Mouse (Mus musculus) CD4-positive, CD25-positive, alpha-beta regulatory T cell, adult 4 months (primary cell): ENCODE results near the gene 1700088E04Rik. TPM values are rescaled to one million over a fixed set of nuclear protein-coding genes. Genes with fewer than 3 reads are reported as not detected.

ENCODE experiments used
- ATAC-seq: one replicate; pipeline ENCODE4 v1.8.0; 2017
- polyA plus RNA-seq, 2 experiments: library from polyadenylated mRNA; unstranded; fragments of 100-300 nt; shearing (Covaris generic); gene quantifications; one replicate each; pipeline ENCODE4 v1.2.1; 2017

The 1700088E04Rik gene
- polyA plus RNA-seq, 2 experiments from 2014 or later: 4.1 to 10.1 TPM

- no peak for ATAC-seq
These were observed 42.8 kb downstream of the 1700088E04Rik start for GRCm38 (mm10) chr15:79098220-79098619.

- no peak for ATAC-seq
These were observed 43.4 kb downstream of the 1700088E04Rik start for GRCm38 (mm10) chr15:79097611-79098025.

GRCm38 (mm10) chr15:79097135-79097534 is 43.9 kb downstream of the 1700088E04Rik start:
- no peak for ATAC-seq

- no peak for ATAC-seq
These were observed 44.5 kb downstream of the 1700088E04Rik start for GRCm38 (mm10) chr15:79096556-79096955.

- ATAC-seq: no peak
These were observed 45.6 kb downstream of the 1700088E04Rik start for GRCm38 (mm10) chr15:79095483-79095882.

- ATAC-seq: no peak
These were observed 47.8 kb downstream of the 1700088E04Rik start for GRCm38 (mm10) chr15:79093083-79093839.

- no peak for ATAC-seq
These were observed 48.8 kb downstream of the 1700088E04Rik start for GRCm38 (mm10) chr15:79092284-79092683.

- ATAC-seq: no peak
These were observed 61.5 kb downstream of the 1700088E04Rik start for GRCm38 (mm10) chr15:79079567-79079966.

Other genes starting within 250 kb of the 1700088E04Rik start
- not detected for gene Gm49510, start 241.6 kb downstream of the 1700088E04Rik start, polyA plus RNA-seq
- gene Sh3bp1, start 241.5 kb downstream of the 1700088E04Rik start, polyA plus RNA-seq: 10 to 100 TPM; 49.5 to 59.0 TPM
- 1 to 10 TPM; 2.3 to 2.7 TPM for gene Pdxp, start 227.3 kb downstream of the 1700088E04Rik start, polyA plus RNA-seq
- 100 to 1,000 TPM; 366 to 481 TPM for gene Lgals1, start 214.5 kb downstream of the 1700088E04Rik start, polyA plus RNA-seq
- 10 to 100 TPM; 45.5 to 46.5 TPM for gene Nol12, start 206.3 kb downstream of the 1700088E04Rik start, polyA plus RNA-seq
- 10 to 100 TPM; 15.6 to 20.0 TPM for gene Triobp, start 193.5 kb downstream of the 1700088E04Rik start, polyA plus RNA-seq
- gene H1f0, start 112.8 kb downstream of the 1700088E04Rik start, polyA plus RNA-seq: 10 to 100 TPM; 20.7 to 33.3 TPM
- not detected for gene Galr3, start 99.4 kb downstream of the 1700088E04Rik start, polyA plus RNA-seq
- 1 to 10 TPM; 3.5 to 9.6 TPM for gene Ankrd54, start 78.4 kb downstream of the 1700088E04Rik start, polyA plus RNA-seq
- gene Eif3l, start 66.1 kb downstream of the 1700088E04Rik start, polyA plus RNA-seq: 100 to 1,000 TPM; 224 to 263 TPM
- 10 to 100 TPM; 11.8 to 22.1 TPM for gene Micall1, start 32.4 kb downstream of the 1700088E04Rik start, polyA plus RNA-seq
- 100 to 1,000 TPM in 1 of 2 experiments, 10 to 100 TPM in 1; 92.3 to 119 TPM for gene Polr2f, start 244 bp downstream of the 1700088E04Rik start, polyA plus RNA-seq
- gene Sox10, start 24.0 kb upstream of the 1700088E04Rik start, polyA plus RNA-seq: not detected
- 10 to 100 TPM in 1 of 2 experiments, 1 to 10 TPM in 1; 6.0 to 10.5 TPM for gene Pick1, start 87.9 kb upstream of the 1700088E04Rik start, polyA plus RNA-seq
- gene Gm49486, start 88.1 kb upstream of the 1700088E04Rik start, polyA plus RNA-seq: under 1 TPM in 1 of 2 experiments, not detected in 1; 0.52 TPM
- gene Slc16a8, start 113.5 kb upstream of the 1700088E04Rik start, polyA plus RNA-seq: not detected
- not detected for gene Baiap2l2, start 144.3 kb upstream of the 1700088E04Rik start, polyA plus RNA-seq
- gene Pla2g6, start 187.1 kb upstream of the 1700088E04Rik start, polyA plus RNA-seq: 10 to 100 TPM; 12.1 to 19.9 TPM
- 1 to 10 TPM; 1.3 to 1.9 TPM for gene Maff, start 205.4 kb upstream of the 1700088E04Rik start, polyA plus RNA-seq